Mouse (Mus musculus) layer of hippocampus, adult 18-20 months (tissue): ENCODE results near the gene Ankrd23. TPM values are rescaled to one million over a fixed set of nuclear protein-coding genes. Genes with fewer than 3 reads are reported as not detected.

Source experiments
- microRNA-seq, 2 experiments: library from miRNA; unstranded; fragments of <30 nt; microRNA quantifications; one replicate each; pipeline ENCODE4 v1.2.0; 2021
- total RNA-seq, 2 experiments: library from RNA; stranded (reverse); gene quantifications; 2 replicates each; pipeline ENCODE4 v1.2.3; 2021

Ankrd23 gene
- total RNA-seq, 2 experiments from 2014 or later: 5.1 to 6.8 TPM

Small RNAs within 50 kb of the gene (microRNA-seq; reads per million reads assigned to microRNA genes)
- gene Gm47280: 0 reads per million in 2 experiments

Other genes with a start within 250 kb of the Ankrd23 start
- gene Arid5a, start 229.2 kb downstream of the Ankrd23 start, total RNA-seq: 10 to 100 TPM; 15.2 to 16.4 TPM
- gene Kansl3, start 167.7 kb downstream of the Ankrd23 start, total RNA-seq: 10 to 100 TPM; 71.2 to 76.0 TPM
- not detected for gene Fer1l5, start 164.6 kb downstream of the Ankrd23 start, total RNA-seq
- gene Lman2l, start 91.6 kb downstream of the Ankrd23 start, total RNA-seq: 10 to 100 TPM; 72.1 to 77.4 TPM
- gene Cnnm4, start 65.3 kb downstream of the Ankrd23 start, total RNA-seq: 10 to 100 TPM; 15.6 to 16.6 TPM
- gene Cnnm3, start 25.0 kb downstream of the Ankrd23 start, total RNA-seq: 10 to 100 TPM; 40.8 to 41.3 TPM
- not detected for gene Gm42417, start 2.5 kb upstream of the Ankrd23 start, total RNA-seq
- gene Ankrd39, start 10.6 kb upstream of the Ankrd23 start, total RNA-seq: 10 to 100 TPM; 11.1 TPM
- 10 to 100 TPM in 1 of 2 experiments, 1 to 10 TPM in 1; 9.7 to 10.6 TPM for gene Sema4c, start 21.5 kb upstream of the Ankrd23 start, total RNA-seq
- gene Fam178b, start 146.3 kb upstream of the Ankrd23 start, total RNA-seq: not detected
- gene Cox5b, start 154.6 kb upstream of the Ankrd23 start, total RNA-seq: 100 to 1,000 TPM; 678 to 718 TPM
- gene 4933424G06Rik, start 173.3 kb upstream of the Ankrd23 start, total RNA-seq: not detected
- 100 to 1,000 TPM; 258 to 284 TPM for gene Actr1b, start 177.5 kb upstream of the Ankrd23 start, total RNA-seq
- 1 to 10 TPM; 3.6 to 3.7 TPM for gene Zap70, start 224.9 kb upstream of the Ankrd23 start, total RNA-seq